Mouse (Mus musculus): Measurements from ENCODE around the gene Anks6. TPM values are rescaled to one million over a fixed set of nuclear protein-coding genes. Genes with fewer than 3 reads are reported as not detected.
"Not testable (repeated sequence)": the region's sequence is repeated elsewhere in the genome, so short reads cannot be mapped to it uniquely, and the experiment has no call there.

Gene Anks6
- total and polyA plus RNA-seq, 3 experiments = not detected

DNA sequence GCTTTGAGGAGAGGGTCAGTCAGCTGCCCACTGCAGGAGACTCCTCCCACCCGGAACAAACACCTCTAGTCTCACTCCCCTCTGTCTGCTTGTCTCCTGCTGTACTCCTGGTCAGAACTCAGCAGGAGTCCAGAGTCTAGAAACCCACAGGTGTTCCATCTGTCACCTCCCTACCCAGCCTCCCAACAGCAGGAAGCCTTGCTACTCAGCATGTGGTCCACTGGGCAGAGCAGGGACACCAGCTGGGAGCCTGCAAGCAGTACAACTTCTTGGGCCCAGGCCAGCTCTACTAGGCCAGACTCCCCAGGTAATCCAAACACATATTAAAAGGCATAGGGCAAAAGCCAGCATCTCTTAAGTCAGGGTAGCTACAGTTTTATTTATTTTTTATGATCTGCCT, 3.7 kb upstream of the Anks6 start:
- H3K4me1 ChIP-seq (ENCODE audit: control insufficient read depth in 1 of 2, insufficient read depth in 2 of 2) = no peaks in the 10 kb centered on the region
- TF ChIP-seq USF1 (IDR thresholded peaks at IDR 0.05; ENCODE audit: low read depth, low read length) (no peak), MYC (IDR thresholded peaks at IDR 0.05; ENCODE audit: low read depth, low read length) (no peak), NELFE (IDR thresholded peaks at IDR 0.05; ENCODE audit: low read depth, low read length) (no peak), HCFC1 (IDR thresholded peaks at IDR 0.05; ENCODE audit: low read depth, low read length) (no peak), CTCF (conservative IDR thresholded peaks at IDR 0.05 in 1 of 2, IDR thresholded peaks at IDR 0.05 in 1 of 2; ENCODE audit: low read depth in 2 of 2, low read length in 2 of 2) (no peak), CHD1 (IDR thresholded peaks at IDR 0.05; ENCODE audit: low read depth, low read length) (no peak), POLR2AphosphoS2 (IDR thresholded peaks at IDR 0.05; ENCODE audit: low read depth, low read length) (no peak)
- no peaks in the 10 kb centered on the region for H3K79me2 ChIP-seq (replicated peaks; ENCODE audit: control insufficient read depth, extremely low read depth, insufficient read depth, poor library complexity, severe bottlenecking)
- no peak overlapping the region for H3K4me3 ChIP-seq (replicated peaks in 1 of 3; ENCODE audit: low read depth in 2 of 3, low read length in 2 of 3, poor library complexity in 1 of 3)
- H3K4me2 ChIP-seq (ENCODE audit: insufficient read depth, low read depth, poor library complexity, severe bottlenecking) = no peak overlapping the region
- H3K36me3 ChIP-seq (replicated peaks in 1 of 2; ENCODE audit: control insufficient read depth in 1 of 2, insufficient read depth in 1 of 2, low read length in 1 of 2) = no peaks in the 10 kb centered on the region
- in situ Hi-C loops (cut with MboI; ENCODE audit: low pct_ligation_motif_present, low pct_unique_long_range_greater_than_20kb, low sequenced_read_pairs) = no loop called here
- no peak overlapping the region for H3K27ac ChIP-seq (ENCODE audit: insufficient read depth, low read depth)
- H3K9me3 ChIP-seq (replicated peaks; ENCODE audit: low read length) = peaks cover 6% of the 10 kb centered on the region
- dilution Hi-C loops (cut with MboI; ENCODE audit: extremely low pct_ligation_motif_present, extremely low pct_unique_long_range_greater_than_20kb, low sequenced_read_pairs) = no loop called here
- H3K27me3 ChIP-seq (replicated peaks) = peaks cover 23% of the 10 kb centered on the region
- no peak for DNase-seq (ENCODE audit: extremely low read depth)
- no peak overlapping the region for H3K9ac ChIP-seq (ENCODE audit: insufficient read depth, low read depth)

GRCm38 (mm10) chr4:47057510-47058325, 491 bp upstream of the Anks6 start:
- no peak for DNase-seq (ENCODE audit: extremely low read depth)
- Histone ChIP-seq H3K9me3 (replicated peaks; ENCODE audit: low read length) (peaks cover 6% of the 10 kb centered on the region), H3K4me3 (replicated peaks in 1 of 3; ENCODE audit: low read depth in 2 of 3, low read length in 2 of 3, poor library complexity in 1 of 3) (no peak overlapping the region), H3K9ac (ENCODE audit: insufficient read depth, low read depth) (no peak overlapping the region), H3K36me3 (replicated peaks in 1 of 2; ENCODE audit: control insufficient read depth in 1 of 2, insufficient read depth in 1 of 2, low read length in 1 of 2) (no peaks in the 10 kb centered on the region), H3K79me2 (replicated peaks; ENCODE audit: control insufficient read depth, extremely low read depth, insufficient read depth, poor library complexity, severe bottlenecking) (no peaks in the 10 kb centered on the region), H3K4me1 (ENCODE audit: control insufficient read depth in 1 of 2, insufficient read depth in 2 of 2) (no peaks in the 10 kb centered on the region), H3K4me2 (ENCODE audit: insufficient read depth, low read depth, poor library complexity, severe bottlenecking) (no peak overlapping the region), H3K27ac (ENCODE audit: insufficient read depth, low read depth) (no peak overlapping the region), H3K27me3 (replicated peaks) (peaks cover 25% of the 10 kb centered on the region)
- in situ Hi-C loops (cut with MboI; ENCODE audit: low pct_ligation_motif_present, low pct_unique_long_range_greater_than_20kb, low sequenced_read_pairs) (no loop called here), dilution Hi-C loops (cut with MboI; ENCODE audit: extremely low pct_ligation_motif_present, extremely low pct_unique_long_range_greater_than_20kb, low sequenced_read_pairs) (no loop called here)
- TF ChIP-seq E2F4 (IDR thresholded peaks at IDR 0.05; ENCODE audit: insufficient replicate concordance, low read depth, low read length) (no peak), SMC3 (IDR thresholded peaks at IDR 0.05; ENCODE audit: low read depth, low read length) (no peak), CHD1 (IDR thresholded peaks at IDR 0.05; ENCODE audit: low read depth, low read length) (no peak), TCF12 (IDR thresholded peaks at IDR 0.05; ENCODE audit: low read depth, low read length) (no peak)

DNA sequence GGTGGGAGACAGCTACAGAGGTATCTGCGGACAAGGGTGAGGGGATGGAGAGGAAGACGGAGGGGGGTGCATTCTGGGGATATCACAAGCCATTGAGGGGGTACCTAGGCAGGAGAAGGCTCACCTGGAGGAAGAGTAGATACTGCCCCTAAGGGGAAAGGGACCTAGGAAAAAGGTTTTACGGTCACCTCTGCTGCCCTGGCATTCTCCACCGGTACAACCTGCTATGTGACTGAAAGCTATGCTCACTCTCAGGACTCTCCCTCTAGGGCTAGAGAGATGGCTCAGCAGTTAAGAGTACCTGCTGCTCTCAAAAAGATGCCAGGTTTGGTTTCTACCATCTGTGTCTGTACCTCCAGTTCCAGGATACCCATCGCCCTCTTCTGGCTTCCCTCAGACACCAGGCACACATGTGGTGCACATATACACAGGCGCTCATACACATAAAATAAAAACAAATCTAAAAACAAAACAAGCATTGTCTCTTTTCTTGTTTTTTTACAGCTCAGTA, 1.6 kb downstream of the Anks6 start:
- Histone ChIP-seq H3K4me2 (ENCODE audit: insufficient read depth, low read depth, poor library complexity, severe bottlenecking) (no peak overlapping the region), H3K4me3 (replicated peaks in 1 of 3; ENCODE audit: low read depth in 2 of 3, low read length in 2 of 3, poor library complexity in 1 of 3) (no peak overlapping the region), H3K9me3 (replicated peaks; ENCODE audit: low read length) (peaks cover 6% of the 10 kb centered on the region), H3K9ac (ENCODE audit: insufficient read depth, low read depth) (no peak overlapping the region), H3K27ac (ENCODE audit: insufficient read depth, low read depth) (no peak overlapping the region), H3K27me3 (replicated peaks) (peaks cover 33% of the 10 kb centered on the region), H3K79me2 (replicated peaks; ENCODE audit: control insufficient read depth, extremely low read depth, insufficient read depth, poor library complexity, severe bottlenecking) (no peaks in the 10 kb centered on the region), H3K4me1 (ENCODE audit: control insufficient read depth in 1 of 2, insufficient read depth in 2 of 2) (peaks cover 0 to under 1% of the 10 kb centered on the region in 2 experiments; a peak in 1 of 4 replicates), H3K36me3 (replicated peaks in 1 of 2; ENCODE audit: control insufficient read depth in 1 of 2, insufficient read depth in 1 of 2, low read length in 1 of 2) (no peaks in the 10 kb centered on the region)
- in situ Hi-C loops (cut with MboI; ENCODE audit: low pct_ligation_motif_present, low pct_unique_long_range_greater_than_20kb, low sequenced_read_pairs) = no loop called here
- DNase-seq (ENCODE audit: extremely low read depth) = no peak
- dilution Hi-C loops (cut with MboI; ENCODE audit: extremely low pct_ligation_motif_present, extremely low pct_unique_long_range_greater_than_20kb, low sequenced_read_pairs) = no loop called here
- TF ChIP-seq MAX (IDR thresholded peaks at IDR 0.05; ENCODE audit: low read length) (no peak), ZNF384 (IDR thresholded peaks at IDR 0.05; ENCODE audit: low read depth, low read length) (no peak), TCF12 (IDR thresholded peaks at IDR 0.05; ENCODE audit: low read depth, low read length) (no peak), CHD1 (IDR thresholded peaks at IDR 0.05; ENCODE audit: low read depth, low read length) (no peak), NRF1 (IDR thresholded peaks at IDR 0.05; ENCODE audit: low read depth, low read length) (no peak), GABPA (IDR thresholded peaks at IDR 0.05; ENCODE audit: insufficient replicate concordance, low read depth, low read length) (no peak), SMC3 (IDR thresholded peaks at IDR 0.05; ENCODE audit: low read depth, low read length) (no peak), HCFC1 (IDR thresholded peaks at IDR 0.05; ENCODE audit: low read depth, low read length) (no peak), UBTF (IDR thresholded peaks at IDR 0.05; ENCODE audit: low read depth, low read length) (no peak)

- H3K27ac ChIP-seq (ENCODE audit: insufficient read depth, low read depth); H3K9me3 ChIP-seq (replicated peaks; ENCODE audit: low read length); dilution Hi-C loops (cut with MboI; ENCODE audit: extremely low pct_ligation_motif_present, extremely low pct_unique_long_range_greater_than_20kb, low sequenced_read_pairs); H3K4me2 ChIP-seq (ENCODE audit: insufficient read depth, low read depth, poor library complexity, severe bottlenecking); H3K9ac ChIP-seq (ENCODE audit: insufficient read depth, low read depth); H3K4me3 ChIP-seq (replicated peaks in 1 of 3; ENCODE audit: low read depth in 2 of 3, low read length in 2 of 3, poor library complexity in 1 of 3); H3K36me3 ChIP-seq (replicated peaks in 1 of 2; ENCODE audit: control insufficient read depth in 1 of 2, insufficient read depth in 1 of 2, low read length in 1 of 2); H3K79me2 ChIP-seq (replicated peaks; ENCODE audit: control insufficient read depth, extremely low read depth, insufficient read depth, poor library complexity, severe bottlenecking); in situ Hi-C loops (cut with MboI; ENCODE audit: low pct_ligation_motif_present, low pct_unique_long_range_greater_than_20kb, low sequenced_read_pairs); DNase-seq (ENCODE audit: extremely low read depth); H3K4me1 ChIP-seq (ENCODE audit: control insufficient read depth in 1 of 2, insufficient read depth in 2 of 2): not testable (repeated sequence)
- peaks cover 36% of the 10 kb centered on the region for H3K27me3 ChIP-seq (replicated peaks)
Measured at GRCm38 (mm10) chr4:47055170-47055569, 2.1 kb downstream of the Anks6 start.

All from CH12.LX (cell line).